Mouse (Mus musculus) intestine, postnatal 0 days (tissue): ENCODE measurements at regions not wholly inside any gene's neighbourhood (a gene's known extent, or its start where the extent isn't known, plus 50 kb on each side); places are given as distances from the start of the nearest gene placed in this dataset.

Experiments used
- ATAC-seq: fragments of 200-750 bp; cut with Nextera tagmentation; 2 replicates; pipeline ENCODE4 v1.8.0; 2017; ENCODE audit warnings: mild to moderate bottlenecking, moderate TSS enrichment, moderate library complexity
- H3K27ac ChIP-seq: fragments of 300-500 bp; sonication (generic); 2 replicates; pipeline ENCODE4 v1.5.1; 2014; ENCODE audit warnings: mild to moderate bottlenecking, low read depth, low read length, moderate library complexity
- H3K27me3 ChIP-seq: fragments of 300-500 bp; sonication (generic); replicated peaks from 2 replicates; pipeline ENCODE4 v1.6.1; 2014; ENCODE audit warnings: low read length, mixed read lengths; ENCODE audit not compliant: control insufficient read depth, insufficient read depth
- H3K36me3 ChIP-seq: fragments of 300-500 bp; sonication (generic); 2 replicates; pipeline ENCODE4 v1.6.1; 2014; ENCODE audit warnings: mild to moderate bottlenecking, moderate library complexity; ENCODE audit not compliant: control insufficient read depth, insufficient read depth
- H3K4me1 ChIP-seq: fragments of 300-500 bp; sonication (generic); replicated peaks from 2 replicates; pipeline ENCODE4 v1.6.1; 2014; ENCODE audit warnings: antibody characterized with exemption, low read length, mixed read lengths; ENCODE audit not compliant: control insufficient read depth, insufficient read depth
- H3K4me2 ChIP-seq: fragments of 300-500 bp; sonication (generic); replicated peaks from 2 replicates; pipeline ENCODE4 v1.6.1; 2014; ENCODE audit warnings: low read depth, mild to moderate bottlenecking, moderate library complexity
- H3K4me3 ChIP-seq: fragments of 300-500 bp; sonication (generic); 2 replicates; pipeline ENCODE4 v1.5.1; 2014; ENCODE audit warnings: low read depth, low read length
- H3K9ac ChIP-seq: fragments of 300-500 bp; sonication (generic); 2 replicates; pipeline ENCODE4 v1.6.1; 2014; ENCODE audit warnings: mild to moderate bottlenecking, low read depth, low read length
- H3K9me3 ChIP-seq: fragments of 300-500 bp; sonication (generic); 2 replicates; pipeline ENCODE4 v1.6.1; 2016; ENCODE audit warnings: mixed run types; ENCODE audit not compliant: control insufficient read depth
- CTCF ChIP-seq: sonication (generic); IDR thresholded peaks from 2 replicates; pipeline ENCODE4 v1.5.1; 2016; ENCODE audit warnings: low read depth, mild to moderate bottlenecking, control low read depth, antibody characterized with exemption, moderate library complexity
- WGBS: fragments of 180-500 bp; shearing (Covaris S2); extraction: QIAGEN DNeasy Blood & Tissue Kit; methylation state at CpG from one replicate; pipeline ENCODE4 v1.1.7; 2014; 5-methylcytosine and 5-hydroxymethylcytosine counted together

DNA sequence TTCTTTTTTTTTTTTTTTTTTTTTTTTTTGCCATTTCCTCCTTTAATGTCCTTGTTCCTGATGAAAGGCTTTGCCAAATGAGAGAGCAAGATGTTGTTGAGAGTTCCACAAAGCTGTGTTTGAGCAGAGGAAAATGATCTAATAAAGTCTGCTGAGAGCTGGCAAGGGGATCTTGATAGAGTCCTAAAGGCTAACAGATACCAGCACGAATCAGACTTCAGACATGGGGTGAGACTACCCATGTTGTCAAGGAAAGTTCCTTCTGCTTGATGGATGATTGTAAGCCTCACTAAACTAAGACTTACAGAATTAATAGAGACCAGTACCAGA is 665.2 kb upstream of the Fam92a start:
- Histone ChIP-seq H3K4me2 (no peak overlapping the region), H3K27me3 (no peaks in the 10 kb centered on the region), H3K9ac (no peak overlapping the region), H3K36me3 (no peaks in the 10 kb centered on the region), H3K27ac (no peak overlapping the region), H3K9me3 (no peaks in the 10 kb centered on the region), H3K4me3 (no peak overlapping the region), H3K4me1 (no peaks in the 10 kb centered on the region)
- no peak for ATAC-seq
- TF ChIP-seq CTCF = no peak
- WGBS = 34% methylated on average over 1 of the region's 1 CpGs

DNA sequence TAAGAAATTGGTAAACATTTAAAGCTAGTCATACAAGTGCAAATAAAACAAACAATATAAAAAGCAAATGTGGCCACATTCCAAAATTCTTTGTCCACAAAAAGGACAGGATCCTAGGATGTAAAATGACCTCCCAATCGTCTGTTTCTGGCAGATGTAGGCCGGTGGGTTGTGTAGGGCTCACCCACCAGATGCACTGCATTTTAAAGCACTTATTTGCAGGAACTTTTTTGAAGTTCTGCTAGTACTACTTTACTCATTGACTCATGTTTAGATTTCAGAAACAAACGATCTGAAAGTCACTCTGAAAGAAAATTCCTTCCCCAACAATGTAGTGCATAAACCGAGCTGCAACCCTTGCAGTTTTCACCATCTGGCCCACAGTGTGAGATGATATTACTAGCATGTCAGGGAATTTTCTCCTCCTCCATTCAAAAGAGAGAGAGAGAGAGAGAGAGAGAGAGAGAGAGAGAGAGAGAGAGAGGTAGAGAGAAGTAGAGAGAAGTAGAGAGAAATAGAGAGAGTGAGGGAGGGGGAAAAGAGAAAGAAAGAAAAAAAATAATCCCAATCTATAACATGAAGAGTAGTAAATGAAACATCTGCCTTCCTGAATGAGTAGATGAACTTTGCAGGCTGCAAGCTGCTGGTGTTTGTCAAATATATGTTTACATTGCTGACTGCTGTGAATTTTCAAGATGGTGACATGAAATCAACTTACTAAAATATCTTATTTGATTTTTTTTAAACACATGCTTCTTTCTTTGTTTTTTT is 664.7 kb upstream of the Fam92a start:
- no peaks in the 10 kb centered on the region for H3K27me3 ChIP-seq
- H3K36me3 ChIP-seq = no peaks in the 10 kb centered on the region
- no peak for ATAC-seq
- WGBS = 48% methylated on average over 4 of the region's 4 CpGs
- no peaks in the 10 kb centered on the region for H3K9me3 ChIP-seq
- no peak overlapping the region for H3K27ac ChIP-seq
- H3K4me3 ChIP-seq = no peak overlapping the region
- no peaks in the 10 kb centered on the region for H3K4me1 ChIP-seq
- H3K4me2 ChIP-seq = no peak overlapping the region
- no peak for TF ChIP-seq CTCF
- H3K9ac ChIP-seq = no peak overlapping the region

DNA sequence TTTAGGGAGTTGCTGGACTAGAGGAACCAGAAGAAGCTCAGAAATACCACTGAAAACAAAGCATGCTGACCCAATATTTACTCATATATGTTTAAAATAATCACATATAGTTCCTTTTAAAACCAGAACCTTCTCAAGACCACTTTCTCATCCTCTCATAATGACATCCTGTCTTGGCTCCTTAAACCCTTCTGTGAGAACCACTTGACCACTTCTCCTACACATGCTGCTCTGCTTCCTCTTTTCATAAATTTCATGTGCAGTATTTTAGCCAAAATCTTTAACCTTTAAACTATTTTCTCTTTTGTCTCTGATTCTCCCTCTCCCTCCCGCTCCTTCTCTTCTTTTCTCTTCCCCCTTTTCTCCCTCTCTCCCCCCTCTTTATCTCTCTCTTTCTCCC is 654.6 kb upstream of the Fam92a start:
- no peak for ATAC-seq
- Histone ChIP-seq H3K27ac (no peak overlapping the region), H3K27me3 (no peaks in the 10 kb centered on the region), H3K36me3 (no peaks in the 10 kb centered on the region), H3K4me3 (no peak overlapping the region), H3K4me1 (no peaks in the 10 kb centered on the region), H3K4me2 (no peak overlapping the region), H3K9ac (no peak overlapping the region), H3K9me3 (no peaks in the 10 kb centered on the region)
- no peak for TF ChIP-seq CTCF
- WGBS = 79% methylated on average over 1 of the region's 1 CpGs

DNA sequence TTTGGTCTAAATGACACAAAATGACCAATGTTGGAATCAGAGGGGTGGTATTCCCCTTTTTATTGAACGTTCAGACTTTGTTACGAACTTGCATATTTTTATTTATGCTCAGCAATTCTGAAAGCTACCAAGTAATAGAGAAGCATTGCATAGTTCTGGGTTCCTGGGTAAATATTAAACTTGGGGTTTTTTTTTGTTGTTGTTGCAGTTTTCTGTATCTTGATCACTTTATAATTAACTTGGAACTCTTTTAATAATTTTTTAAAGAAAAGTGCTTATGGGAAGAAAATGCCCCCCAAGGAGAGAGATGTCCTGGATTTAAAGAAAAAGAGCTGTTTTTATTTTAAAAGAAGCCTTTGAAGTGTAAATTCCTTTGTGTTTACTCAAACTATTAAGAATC is 642.4 kb upstream of the Fam92a start:
- Histone ChIP-seq H3K27ac (no peak overlapping the region), H3K4me3 (no peak overlapping the region), H3K9ac (no peak overlapping the region), H3K27me3 (no peaks in the 10 kb centered on the region), H3K36me3 (no peaks in the 10 kb centered on the region), H3K9me3 (no peaks in the 10 kb centered on the region), H3K4me2 (no peak overlapping the region), H3K4me1 (no peaks in the 10 kb centered on the region)
- no peak for ATAC-seq
- WGBS = 90% methylated on average over 2 of the region's 2 CpGs
- no peak for TF ChIP-seq CTCF

DNA sequence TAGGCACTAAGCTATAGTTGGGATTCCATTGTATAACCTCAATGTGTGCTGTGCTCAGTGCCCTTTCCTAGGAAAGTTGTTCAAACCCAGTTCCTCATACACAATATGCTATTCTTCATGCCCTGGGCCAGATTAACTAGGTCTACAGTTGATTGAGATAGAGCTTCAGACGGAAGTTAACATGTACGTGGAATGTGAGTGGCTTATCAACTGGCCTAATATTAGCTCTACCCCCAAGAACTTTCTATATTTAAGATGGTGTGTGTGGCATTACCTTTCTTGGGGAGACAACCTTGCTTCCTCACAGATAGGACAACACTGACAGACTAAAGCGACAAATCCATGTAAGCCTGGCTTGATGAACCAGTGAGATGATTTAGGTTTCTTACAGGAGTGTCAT is 629.4 kb upstream of the Fam92a start:
- no peaks in the 10 kb centered on the region for H3K27me3 ChIP-seq
- WGBS = 79% methylated on average over 3 of the region's 3 CpGs

DNA sequence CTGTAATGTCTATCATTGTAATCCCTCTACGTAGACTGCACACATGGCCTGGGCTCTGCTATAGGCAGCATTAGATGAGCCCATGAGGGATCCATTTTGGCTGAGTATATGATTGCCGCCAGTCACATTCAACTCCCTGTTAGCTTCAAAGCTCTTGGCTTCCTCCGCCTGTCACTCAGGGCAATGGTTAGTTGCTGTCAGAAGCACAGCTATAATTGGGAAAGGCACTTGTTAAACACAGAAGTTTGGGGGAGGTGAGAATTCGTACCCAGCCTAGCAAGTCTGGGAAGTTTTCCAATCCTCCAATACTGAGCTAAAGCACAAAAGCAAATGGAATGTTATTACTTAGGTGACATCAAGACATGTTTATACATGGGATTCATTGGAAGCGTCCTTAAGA is 627.7 kb upstream of the Fam92a start:
- ATAC-seq = no peak
- Histone ChIP-seq H3K27ac (no peak overlapping the region), H3K4me3 (no peak overlapping the region), H3K4me2 (no peak overlapping the region), H3K9ac (no peak overlapping the region), H3K36me3 (no peaks in the 10 kb centered on the region), H3K4me1 (no peaks in the 10 kb centered on the region), H3K9me3 (no peaks in the 10 kb centered on the region), H3K27me3 (no peaks in the 10 kb centered on the region)
- WGBS = 85% methylated on average over 5 of the region's 5 CpGs
- no peak for TF ChIP-seq CTCF

More for the DNA sequence above, 629.4 kb upstream of the Fam92a start:
- TF ChIP-seq CTCF = no peak
- no peaks in the 10 kb centered on the region for H3K36me3 ChIP-seq
- no peaks in the 10 kb centered on the region for H3K9me3 ChIP-seq
- no peak overlapping the region for H3K9ac ChIP-seq
- H3K4me3 ChIP-seq = no peak overlapping the region
- ATAC-seq = no peak
- H3K4me1 ChIP-seq = no peaks in the 10 kb centered on the region
- H3K4me2 ChIP-seq = no peak overlapping the region
- H3K27ac ChIP-seq = no peak overlapping the region
